Mouse (Mus musculus) cerebellum, adult 2 months (tissue): ENCODE measurements around the gene Cela3b. TPM values are rescaled to one million over a fixed set of nuclear protein-coding genes. Genes with fewer than 3 reads are reported as not detected.

Experiments used
- DNase-seq, 2 experiments: peaks; one replicate each; pipeline ENCODE4 v3.0.0; 2021
- H3K27ac ChIP-seq: fragments of 200-500 bp; 2 replicates; pipeline ENCODE4 v1.5.1; 2012; ENCODE audit warnings: low read length, control low read depth, inconsistent platforms; ENCODE audit not compliant: insufficient read depth
- H3K27me3 ChIP-seq: fragments of 200-500 bp; 2 replicates; pipeline ENCODE4 v1.6.1; 2012; ENCODE audit warnings: inconsistent platforms, mild to moderate bottlenecking, low read length, moderate library complexity; ENCODE audit not compliant: control insufficient read depth, insufficient read depth
- H3K4me1 ChIP-seq: fragments of 200-500 bp; 2 replicates; pipeline ENCODE4 v1.6.1; 2011; ENCODE audit warnings: low read length; ENCODE audit not compliant: control insufficient read depth, insufficient read depth
- H3K4me3 ChIP-seq: fragments of 200-500 bp; replicated peaks from 2 replicates; pipeline ENCODE3; 2011; ENCODE audit warnings: mild to moderate bottlenecking, low read depth, low read length, control low read depth; ENCODE audit not compliant: insufficient read depth
- CTCF ChIP-seq: fragments of 200-500 bp; IDR thresholded peaks from 2 replicates; pipeline ENCODE4 v1.5.1; 2011; ENCODE audit warnings: low read depth, mild to moderate bottlenecking, control low read depth, low read length, moderate library complexity, borderline replicate concordance; ENCODE audit not compliant: insufficient read depth
- POLR2A ChIP-seq: fragments of 200-500 bp; IDR thresholded peaks from 2 replicates; pipeline ENCODE4 v1.6.1; 2011; ENCODE audit warnings: low read length, control low read depth, borderline replicate concordance; ENCODE audit not compliant: insufficient read depth
- WGBS: fragments of 180-500 bp; shearing (Covaris S2); methylation state at CpG from one replicate; pipeline ENCODE4 v1.1.7; 2018; 5-methylcytosine and 5-hydroxymethylcytosine counted together
- polyA plus RNA-seq: library from polyadenylated mRNA; depleted of rRNA; stranded (reverse); fragments of >200 nt; gene quantifications from 2 replicates; pipeline ENCODE4 v1.2.3, GENCODE M21; 2012

Gene Cela3b
- polyA plus RNA-seq, 1 experiment: not detected

GRCm38 (mm10) chr4:137467525-137467924, 37.2 kb upstream of the Cela3b start:
- Histone ChIP-seq H3K4me1 (no peaks in the 10 kb centered on the region), H3K4me3 (no peak overlapping the region), H3K27ac (no peak overlapping the region), H3K27me3 (no peaks in the 10 kb centered on the region)
- TF ChIP-seq CTCF (no peak), POLR2A (no peak)
- 89% methylated on average over 2 of the region's 2 CpGs for WGBS
- DNase-seq: no peak

- Histone ChIP-seq H3K4me1 (no peaks in the 10 kb centered on the region), H3K27me3 (no peaks in the 10 kb centered on the region), H3K27ac (no peak overlapping the region), H3K4me3 (no peak overlapping the region)
- WGBS: 76% methylated on average over 4 of the region's 4 CpGs
- no peak for TF ChIP-seq POLR2A
- no peak for DNase-seq
Observed at GRCm38 (mm10) chr4:137466991-137467390, 36.7 kb upstream of the Cela3b start.

DNA sequence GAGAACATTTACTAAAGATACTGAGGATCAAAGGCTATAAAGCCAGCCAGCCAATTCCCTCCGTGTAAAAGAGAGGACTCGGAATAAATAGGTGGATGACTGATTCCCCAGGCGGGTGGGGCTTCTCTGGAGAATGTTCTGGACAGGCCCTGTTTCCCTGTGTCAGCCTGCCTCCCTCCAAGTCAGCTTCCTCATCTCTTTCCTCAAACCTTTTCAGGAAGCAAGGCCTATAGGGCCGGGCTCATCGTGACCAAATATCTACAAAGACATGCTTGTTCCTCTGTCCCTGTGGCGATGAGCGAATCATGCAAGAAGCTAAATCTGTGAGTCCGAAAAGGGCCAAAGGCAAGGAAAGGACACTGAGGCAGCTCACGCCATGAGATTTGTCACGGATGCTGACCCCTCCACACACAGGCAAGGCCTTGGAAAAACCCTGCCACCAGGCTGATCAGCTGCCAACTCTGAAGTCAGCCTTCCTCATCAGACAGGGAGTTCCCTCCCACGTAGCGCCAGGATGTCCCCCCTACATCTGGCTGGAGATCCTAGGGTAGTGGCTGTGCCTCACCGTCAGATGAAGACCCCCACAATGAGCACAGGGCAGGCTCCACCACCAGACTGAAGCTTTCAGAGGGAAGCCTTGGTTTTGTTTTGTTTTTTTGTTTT, 34.9 kb upstream of the Cela3b start:
- Histone ChIP-seq H3K27me3 (no peaks in the 10 kb centered on the region), H3K4me3 (no peak overlapping the region), H3K4me1 (no peaks in the 10 kb centered on the region), H3K27ac (no peak overlapping the region)
- TF ChIP-seq POLR2A (no peak), CTCF (no peak)
- DNase-seq: no peak
- 70% methylated on average over 13 of the region's 13 CpGs for WGBS

DNA sequence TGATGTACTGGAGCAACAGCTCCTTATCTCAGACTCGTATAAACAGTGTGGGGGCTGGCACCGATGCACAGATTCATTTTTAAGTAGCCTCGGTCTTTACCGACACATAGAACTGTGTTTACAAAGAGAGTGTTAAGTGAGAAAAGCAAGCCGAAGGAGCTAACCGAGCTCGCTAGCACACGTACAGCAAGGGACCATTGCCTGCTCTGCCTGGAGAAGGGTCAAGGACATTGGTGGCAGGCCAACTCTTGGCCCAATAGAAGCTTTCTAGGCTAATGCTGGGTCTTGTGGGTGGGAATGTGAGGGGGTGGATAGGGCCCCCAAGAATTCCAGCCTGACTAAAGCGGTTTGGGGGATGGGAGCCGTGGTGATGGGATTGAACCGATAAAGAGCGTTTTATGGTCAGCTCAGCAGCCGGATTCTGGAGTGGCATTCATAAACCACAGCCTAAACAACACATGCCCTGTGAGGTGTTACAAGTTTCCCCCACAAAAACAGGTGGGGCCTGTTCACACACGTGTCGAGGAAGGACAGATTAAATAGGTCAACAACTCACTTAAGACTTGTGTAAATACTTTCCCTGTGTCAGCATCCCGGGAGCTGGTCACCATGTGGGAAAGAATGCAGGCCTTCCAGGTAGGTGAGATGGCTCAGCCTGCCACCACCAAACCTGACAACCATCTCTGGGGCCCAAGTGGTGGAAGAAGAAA, 31.8 kb upstream of the Cela3b start:
- Histone ChIP-seq H3K27me3 (no peaks in the 10 kb centered on the region), H3K4me1 (no peaks in the 10 kb centered on the region), H3K4me3 (no peak overlapping the region), H3K27ac (no peak overlapping the region)
- no peak for TF ChIP-seq POLR2A
- no peak for TF ChIP-seq CTCF
- DNase-seq: no peak
- 92% methylated on average over 16 of the region's 16 CpGs for WGBS

- H3K27me3 ChIP-seq: no peaks in the 10 kb centered on the region
- no peak for TF ChIP-seq CTCF
- TF ChIP-seq POLR2A: no peak
- H3K4me1 ChIP-seq: no peaks in the 10 kb centered on the region
- no peak overlapping the region for H3K27ac ChIP-seq
- H3K4me3 ChIP-seq: no peak overlapping the region
- WGBS: 87% methylated on average over 4 of the region's 4 CpGs
- no peak for DNase-seq
Observed at GRCm38 (mm10) chr4:137461217-137461616, 30.9 kb upstream of the Cela3b start.

GRCm38 (mm10) chr4:137460676-137461075, 30.3 kb upstream of the Cela3b start:
- H3K27ac ChIP-seq: no peak overlapping the region
- TF ChIP-seq CTCF (no peak), POLR2A (no peak)
- DNase-seq: no peak
- no peak overlapping the region for H3K4me3 ChIP-seq
- H3K27me3 ChIP-seq: no peaks in the 10 kb centered on the region
- H3K4me1 ChIP-seq: no peaks in the 10 kb centered on the region
- 73% methylated on average over 14 of the region's 14 CpGs for WGBS

GRCm38 (mm10) chr4:137458861-137459260, 28.5 kb upstream of the Cela3b start:
- TF ChIP-seq POLR2A (no peak), CTCF (no peak)
- no peak overlapping the region for H3K4me3 ChIP-seq
- 53% methylated on average over 5 of the region's 5 CpGs for WGBS
- no peak overlapping the region for H3K27ac ChIP-seq
- no peak for DNase-seq
- no peaks in the 10 kb centered on the region for H3K27me3 ChIP-seq
- no peaks in the 10 kb centered on the region for H3K4me1 ChIP-seq

GRCm38 (mm10) chr4:137458310-137458709, 28.0 kb upstream of the Cela3b start:
- Histone ChIP-seq H3K27ac (no peak overlapping the region), H3K27me3 (no peaks in the 10 kb centered on the region), H3K4me1 (no peaks in the 10 kb centered on the region), H3K4me3 (no peak overlapping the region)
- 58% methylated on average over 9 of the region's 9 CpGs for WGBS
- DNase-seq: no peak
- no peak for TF ChIP-seq CTCF
- TF ChIP-seq POLR2A: no peak
